Mouse (Mus musculus) embryonic facial prominence, embryonic 12.5 days (tissue): Measurements from ENCODE around the gene Aqr. TPM values are rescaled to one million over a fixed set of nuclear protein-coding genes. Genes with fewer than 3 reads are reported as not detected.

ENCODE experiments used
- ATAC-seq: fragments of 200-750 bp; cut with Nextera tagmentation; 2 replicates; pipeline ENCODE4 v1.8.0; 2017; ENCODE audit not compliant: insufficient number of reproducible peaks, insufficient read depth, low FRiP score, low TSS enrichment
- H3K27ac ChIP-seq: fragments of 300-500 bp; sonication (generic); 2 replicates; pipeline ENCODE4 v1.5.1; 2016; ENCODE audit warnings: mild to moderate bottlenecking
- H3K27me3 ChIP-seq: fragments of 300-500 bp; sonication (generic); 2 replicates; pipeline ENCODE4 v1.6.1; 2016; ENCODE audit warnings: mild to moderate bottlenecking, moderate library complexity
- H3K36me3 ChIP-seq: fragments of 300-500 bp; sonication (generic); 2 replicates; pipeline ENCODE4 v1.6.1; 2016; ENCODE audit warnings: mild to moderate bottlenecking
- H3K4me1 ChIP-seq: fragments of 300-500 bp; sonication (generic); 2 replicates; pipeline ENCODE4 v1.6.1; 2016
- H3K4me2 ChIP-seq: fragments of 300-500 bp; sonication (generic); replicated peaks from 2 replicates; pipeline ENCODE4 v1.6.1; 2016; ENCODE audit warnings: mild to moderate bottlenecking, moderate library complexity
- H3K4me3 ChIP-seq: fragments of 300-500 bp; sonication (generic); 2 replicates; pipeline ENCODE4 v1.5.1; 2016; ENCODE audit warnings: mild to moderate bottlenecking
- H3K9ac ChIP-seq: fragments of 300-500 bp; sonication (generic); 2 replicates; pipeline ENCODE4 v1.6.1; 2016; ENCODE audit warnings: mild to moderate bottlenecking, moderate library complexity
- H3K9me3 ChIP-seq: fragments of 300-500 bp; sonication (generic); 2 replicates; pipeline ENCODE4 v1.6.1; 2016; ENCODE audit warnings: mild to moderate bottlenecking, moderate library complexity
- WGBS: fragments of 180-500 bp; shearing (Covaris S2); methylation state at CpG from one replicate; pipeline ENCODE4 v1.1.7; 2016; 5-methylcytosine and 5-hydroxymethylcytosine counted together
- polyA plus RNA-seq: library from polyadenylated mRNA; unstranded; fragments of >200 nt; fragmentation: Nextera tagmentation; extraction: Ambion mirVana; gene quantifications from 2 replicates; pipeline ENCODE4 v1.2.1, GENCODE M21; 2016

Aqr gene
- polyA plus RNA-seq, 1 experiment from 2014 or later, result 56.8 TPM

GRCm38 (mm10) chr2:114130657-114131056, 56.2 kb downstream of the Aqr start:
- H3K27ac ChIP-seq, result no peak overlapping the region
- WGBS, result 95% methylated on average over 13 of the region's 13 CpGs
- no peak for ATAC-seq
- no peaks in the 10 kb centered on the region for H3K9me3 ChIP-seq
- peaks cover 66% of the 10 kb centered on the region for H3K36me3 ChIP-seq
- no peak overlapping the region for H3K4me3 ChIP-seq
- no peaks in the 10 kb centered on the region for H3K27me3 ChIP-seq
- no peaks in the 10 kb centered on the region for H3K4me1 ChIP-seq
- H3K4me2 ChIP-seq, result no peak overlapping the region
- no peak overlapping the region for H3K9ac ChIP-seq

DNA sequence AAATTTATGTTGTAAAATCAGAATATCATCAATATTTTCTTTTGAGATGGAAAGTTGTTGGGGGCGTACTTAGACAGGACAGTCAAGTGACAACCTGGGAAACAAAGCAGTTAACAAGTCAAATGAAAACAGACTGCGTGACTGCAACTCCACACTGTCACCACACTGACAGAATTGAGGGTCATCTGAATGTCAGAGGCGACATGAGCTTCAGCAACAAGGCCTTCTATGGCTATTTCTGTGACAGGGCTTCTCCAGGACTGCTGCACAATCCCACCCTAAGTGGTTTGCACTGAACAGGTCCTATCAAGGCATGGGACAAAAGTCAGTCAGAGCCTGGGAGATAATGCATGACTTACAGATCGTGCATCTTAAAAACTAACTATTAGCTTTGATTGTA, 63.5 kb downstream of the Aqr start:
- H3K9ac ChIP-seq, result no peak overlapping the region
- peaks cover 58% of the 10 kb centered on the region for H3K36me3 ChIP-seq
- no peak for ATAC-seq
- H3K4me2 ChIP-seq, result no peak overlapping the region
- no peaks in the 10 kb centered on the region for H3K9me3 ChIP-seq
- 84% methylated on average over 4 of the region's 4 CpGs for WGBS
- H3K4me3 ChIP-seq, result no peak overlapping the region
- no peaks in the 10 kb centered on the region for H3K27me3 ChIP-seq
- H3K27ac ChIP-seq, result no peak overlapping the region
- no peaks in the 10 kb centered on the region for H3K4me1 ChIP-seq

- H3K27ac ChIP-seq, result no peak overlapping the region
Observed at GRCm38 (mm10) chr2:114119451-114119850, 67.4 kb downstream of the Aqr start.

DNA sequence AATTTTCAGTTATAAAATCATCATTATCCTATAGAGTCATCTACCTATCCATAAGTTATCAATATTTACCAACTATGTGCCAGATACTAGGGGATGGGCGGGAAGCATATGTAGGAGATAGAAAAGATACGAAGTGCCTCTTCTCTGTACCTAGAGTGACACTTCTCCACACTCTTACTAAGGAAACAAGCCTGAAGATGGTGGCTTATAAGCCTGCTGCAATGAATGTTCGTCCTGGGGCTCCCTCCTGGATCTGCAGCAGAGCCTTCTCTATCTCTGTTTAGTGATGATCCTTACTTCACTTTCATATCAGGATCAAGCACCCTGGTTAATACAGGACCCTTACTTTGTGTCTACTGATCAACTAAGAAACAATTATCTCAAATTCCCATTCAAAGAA, 69.2 kb downstream of the Aqr start:
- Histone ChIP-seq H3K4me3 (no peak overlapping the region), H3K4me1 (no peaks in the 10 kb centered on the region), H3K27me3 (no peaks in the 10 kb centered on the region), H3K9ac (no peak overlapping the region), H3K36me3 (peaks cover 55% of the 10 kb centered on the region), H3K27ac (no peak overlapping the region), H3K9me3 (no peaks in the 10 kb centered on the region), H3K4me2 (no peak overlapping the region)
- 89% methylated on average over 3 of the region's 3 CpGs for WGBS
- ATAC-seq, result no peak

More at GRCm38 (mm10) chr2:114119451-114119850, 67.4 kb downstream of the Aqr start:
- Histone ChIP-seq H3K4me2 (no peak overlapping the region), H3K27me3 (no peaks in the 10 kb centered on the region), H3K36me3 (peaks cover 45% of the 10 kb centered on the region), H3K9me3 (no peaks in the 10 kb centered on the region), H3K4me3 (no peak overlapping the region), H3K9ac (no peak overlapping the region), H3K4me1 (no peaks in the 10 kb centered on the region)
- ATAC-seq, result no peak
- 80% methylated on average over 7 of the region's 7 CpGs for WGBS

DNA sequence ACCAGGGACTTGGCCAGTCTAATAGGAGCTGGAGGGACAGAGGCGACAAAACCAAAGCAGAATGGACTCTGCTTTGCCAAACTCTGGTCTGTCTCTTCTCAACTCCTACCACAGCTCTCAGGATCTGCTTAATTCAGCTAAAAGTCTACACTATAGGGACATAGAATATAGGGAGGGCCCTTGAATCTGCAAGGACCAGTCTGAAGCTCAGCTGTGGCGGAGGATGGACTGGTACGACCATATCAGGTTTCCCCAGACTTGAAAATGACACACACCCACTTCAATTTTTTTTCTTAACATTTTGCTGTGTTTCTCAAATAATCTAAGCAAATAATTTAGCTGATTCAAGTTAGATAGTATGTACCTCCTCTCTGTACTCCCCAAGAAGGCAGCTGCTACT, 69.6 kb downstream of the Aqr start:
- ATAC-seq, result no peak
- 84% methylated on average over 3 of the region's 3 CpGs for WGBS
- H3K4me2 ChIP-seq, result no peak overlapping the region
- H3K27me3 ChIP-seq, result no peaks in the 10 kb centered on the region
- H3K9ac ChIP-seq, result no peak overlapping the region
- H3K4me3 ChIP-seq, result no peak overlapping the region
- H3K27ac ChIP-seq, result no peak overlapping the region
- no peaks in the 10 kb centered on the region for H3K4me1 ChIP-seq
- no peaks in the 10 kb centered on the region for H3K9me3 ChIP-seq
- H3K36me3 ChIP-seq, result peaks cover 55% of the 10 kb centered on the region

- Histone ChIP-seq H3K4me3 (no peak overlapping the region), H3K4me2 (no peak overlapping the region), H3K4me1 (no peaks in the 10 kb centered on the region), H3K9ac (no peak overlapping the region), H3K9me3 (no peaks in the 10 kb centered on the region), H3K27me3 (no peaks in the 10 kb centered on the region), H3K36me3 (peaks cover 49% of the 10 kb centered on the region), H3K27ac (no peak overlapping the region)
- no peak for ATAC-seq
- 93% methylated on average over 4 of the region's 4 CpGs for WGBS
Observed at GRCm38 (mm10) chr2:114115563-114115962, 71.3 kb downstream of the Aqr start.

DNA sequence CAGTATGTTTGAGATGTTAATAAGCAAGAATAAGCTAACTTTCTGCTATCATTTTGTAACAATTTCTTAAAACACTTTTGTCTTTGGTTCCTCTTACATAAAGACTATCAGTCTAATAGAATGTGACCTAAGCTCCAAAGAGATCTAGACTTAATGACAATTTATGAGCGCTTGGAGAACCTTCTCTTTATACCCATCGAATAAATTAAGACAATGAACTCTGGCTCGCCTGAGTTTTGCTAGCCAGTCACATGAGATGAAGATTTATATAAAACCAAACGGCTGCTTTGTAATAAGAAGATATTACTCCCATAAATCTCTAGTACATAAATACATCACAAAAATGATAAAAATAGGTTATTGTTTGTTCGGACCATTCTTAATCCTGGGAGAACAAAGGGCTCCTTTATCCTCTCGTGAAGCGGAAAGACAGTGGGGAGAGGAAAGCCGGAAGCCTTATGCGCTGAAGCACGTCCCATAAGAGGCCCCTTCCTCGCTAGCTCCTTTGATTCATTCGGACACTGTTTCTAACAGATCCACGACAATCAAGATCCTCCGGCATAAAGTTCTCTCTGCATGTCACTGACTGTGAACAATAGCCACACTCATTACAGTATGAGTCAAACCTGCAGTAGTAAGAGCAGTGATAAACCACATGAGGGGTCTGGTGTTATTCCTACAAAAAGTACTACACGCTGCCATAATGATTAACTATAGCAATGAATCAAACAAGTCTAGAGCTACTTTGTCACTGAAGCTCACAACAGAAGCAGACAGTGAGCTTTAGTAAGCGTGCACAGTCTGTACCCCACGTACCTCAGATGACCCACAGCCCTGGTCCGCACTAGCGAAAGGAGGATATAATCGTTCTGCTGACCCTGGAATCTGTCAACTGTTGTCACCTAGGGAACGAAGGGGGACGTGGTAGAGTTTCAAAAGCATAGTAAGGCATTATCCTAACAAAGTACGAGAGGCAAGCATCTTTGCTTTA, 79.2 kb downstream of the Aqr start:
- no peaks in the 10 kb centered on the region for H3K27me3 ChIP-seq
- no peak overlapping the region for H3K9ac ChIP-seq
- peaks cover 68% of the 10 kb centered on the region for H3K36me3 ChIP-seq
- ATAC-seq, result no peak
- no peaks in the 10 kb centered on the region for H3K9me3 ChIP-seq
- H3K4me1 ChIP-seq, result no peaks in the 10 kb centered on the region
- H3K4me2 ChIP-seq, result no peak overlapping the region
- WGBS, result 63% methylated on average over 23 of the region's 23 CpGs
- H3K4me3 ChIP-seq, result no peak overlapping the region
- H3K27ac ChIP-seq, result no peak overlapping the region

GRCm38 (mm10) chr2:114106383-114106782, 80.4 kb downstream of the Aqr start:
- no peak for ATAC-seq
- no peaks in the 10 kb centered on the region for H3K27me3 ChIP-seq
- 88% methylated on average over 8 of the region's 8 CpGs for WGBS
- no peak overlapping the region for H3K4me3 ChIP-seq
- no peaks in the 10 kb centered on the region for H3K4me1 ChIP-seq
- H3K36me3 ChIP-seq, result peaks cover 74% of the 10 kb centered on the region
- no peak overlapping the region for H3K4me2 ChIP-seq
- H3K27ac ChIP-seq, result no peak overlapping the region
- H3K9ac ChIP-seq, result no peak overlapping the region
- H3K9me3 ChIP-seq, result no peaks in the 10 kb centered on the region

DNA sequence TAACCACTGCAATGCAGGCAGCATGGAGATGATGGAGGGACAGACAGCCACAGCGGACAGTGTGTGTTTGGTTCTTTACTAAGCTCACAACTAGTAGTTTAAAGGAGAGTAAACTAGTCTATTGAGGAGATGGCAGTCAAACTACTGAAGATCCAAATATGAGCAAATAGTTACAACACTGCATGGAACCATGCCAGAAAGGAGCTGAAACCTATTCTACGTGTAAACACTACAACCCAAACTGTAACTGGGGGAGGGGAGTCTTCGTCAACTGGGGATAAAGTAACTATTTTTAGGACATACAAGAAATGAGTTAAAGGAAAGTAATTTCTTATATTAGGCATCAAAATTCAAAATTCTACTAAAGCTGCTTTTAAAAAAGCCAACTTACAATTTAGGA, 84.4 kb downstream of the Aqr start:
- Histone ChIP-seq H3K9ac (no peak overlapping the region), H3K4me1 (no peaks in the 10 kb centered on the region), H3K4me2 (no peak overlapping the region), H3K27me3 (no peaks in the 10 kb centered on the region), H3K27ac (no peak overlapping the region), H3K36me3 (peaks cover 69% of the 10 kb centered on the region), H3K4me3 (no peak overlapping the region), H3K9me3 (no peaks in the 10 kb centered on the region)
- no peak for ATAC-seq
- WGBS, result 87% methylated on average over 3 of the region's 3 CpGs

GRCm38 (mm10) chr2:114100834-114101233, 86.0 kb downstream of the Aqr start:
- H3K27ac ChIP-seq, result no peak overlapping the region
- no peak overlapping the region for H3K4me3 ChIP-seq
- H3K9ac ChIP-seq, result no peak overlapping the region
- no peaks in the 10 kb centered on the region for H3K9me3 ChIP-seq
- no peaks in the 10 kb centered on the region for H3K4me1 ChIP-seq
- peaks cover 58% of the 10 kb centered on the region for H3K36me3 ChIP-seq
- H3K4me2 ChIP-seq, result no peak overlapping the region
- ATAC-seq, result no peak
- no peaks in the 10 kb centered on the region for H3K27me3 ChIP-seq
- 92% methylated on average over 9 of the region's 9 CpGs for WGBS

DNA sequence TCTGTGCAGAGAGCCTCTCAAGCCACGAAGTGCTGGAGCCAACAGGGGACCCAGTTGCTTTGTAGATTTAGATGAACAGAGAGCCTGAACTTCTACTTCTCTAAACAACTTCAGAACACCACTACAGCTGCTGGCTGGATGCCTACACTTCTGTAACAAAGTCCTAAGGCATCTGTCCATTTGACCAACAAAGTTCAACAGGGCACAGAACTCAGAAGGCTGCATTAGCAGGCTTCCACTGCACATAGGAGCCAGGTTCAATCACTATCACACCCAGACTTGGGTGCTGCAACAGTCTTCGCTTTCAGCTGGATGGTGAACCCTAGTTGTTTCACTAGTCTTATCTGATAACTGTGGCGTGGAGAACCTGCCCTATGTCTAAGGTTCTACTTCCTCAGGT, 87.0 kb downstream of the Aqr start:
- H3K4me3 ChIP-seq, result no peak overlapping the region
- H3K9ac ChIP-seq, result no peak overlapping the region
- no peaks in the 10 kb centered on the region for H3K27me3 ChIP-seq
- WGBS, result 92% methylated on average over 3 of the region's 3 CpGs
- H3K36me3 ChIP-seq, result peaks cover 47% of the 10 kb centered on the region
- H3K4me1 ChIP-seq, result no peaks in the 10 kb centered on the region
- ATAC-seq, result no peak
- no peaks in the 10 kb centered on the region for H3K9me3 ChIP-seq
- H3K27ac ChIP-seq, result no peak overlapping the region
- no peak overlapping the region for H3K4me2 ChIP-seq

DNA sequence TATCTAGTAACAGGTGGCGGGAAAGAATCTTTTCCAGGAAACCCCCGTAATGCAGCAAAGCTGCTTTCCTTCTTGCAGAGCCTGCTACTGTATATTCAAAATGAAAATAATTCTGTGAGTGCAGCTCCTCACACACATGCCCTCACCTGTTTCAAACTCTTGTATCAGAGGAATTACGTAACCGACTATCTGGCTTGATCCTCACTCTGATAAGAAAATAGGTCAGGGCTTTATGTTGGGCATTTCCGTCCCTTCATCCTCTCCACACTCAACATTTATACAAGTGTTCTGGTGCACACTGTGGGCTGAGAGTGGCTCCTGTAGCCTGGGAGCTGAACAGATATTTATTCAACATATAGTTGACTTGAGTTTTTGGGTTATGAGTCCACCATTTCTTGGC, 87.7 kb downstream of the Aqr start:
- H3K4me3 ChIP-seq, result no peak overlapping the region
- H3K27ac ChIP-seq, result no peak overlapping the region
- H3K9ac ChIP-seq, result no peak overlapping the region
- peaks cover 43% of the 10 kb centered on the region for H3K36me3 ChIP-seq
- no peaks in the 10 kb centered on the region for H3K9me3 ChIP-seq
- H3K4me1 ChIP-seq, result no peaks in the 10 kb centered on the region
- H3K4me2 ChIP-seq, result no peak overlapping the region
- 93% methylated on average over 5 of the region's 5 CpGs for WGBS
- no peak for ATAC-seq
- no peaks in the 10 kb centered on the region for H3K27me3 ChIP-seq
